Mouse (Mus musculus): ENCODE results near the gene Farp1.
"Not testable (repeated sequence)": the region's sequence is repeated elsewhere in the genome, so short reads cannot be mapped to it uniquely, and the experiment has no call there.

Gene Farp1

DNA sequence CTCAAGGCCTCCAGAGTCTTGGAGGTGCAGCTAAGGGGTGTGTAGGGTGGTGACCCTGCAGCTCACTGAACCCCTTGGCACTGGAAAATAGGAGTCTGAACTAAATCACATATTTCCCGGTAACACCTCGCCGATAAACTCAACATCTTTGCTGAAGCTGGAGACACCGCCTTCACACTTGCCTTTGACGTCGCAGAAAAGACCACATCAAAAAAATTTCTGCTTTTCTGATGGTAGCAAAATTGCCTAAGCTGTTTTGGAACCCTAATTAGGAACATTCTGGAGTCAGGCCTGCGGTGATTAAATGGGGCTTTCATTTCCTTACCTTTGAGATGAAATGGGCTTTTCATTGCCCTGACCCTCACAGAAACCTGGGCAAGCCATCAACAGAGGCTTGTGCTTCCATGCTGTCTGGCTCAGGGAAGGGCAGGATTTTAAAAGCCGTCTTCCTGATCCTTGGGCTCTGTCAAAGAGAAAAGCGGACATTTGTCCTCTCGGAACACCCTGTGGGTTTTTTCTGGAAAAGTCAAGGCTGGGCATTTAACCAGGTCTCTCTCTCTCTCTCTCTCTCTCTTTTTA is 72.8 kb downstream of the Farp1 start:
- no peak for DNase-seq

DNA sequence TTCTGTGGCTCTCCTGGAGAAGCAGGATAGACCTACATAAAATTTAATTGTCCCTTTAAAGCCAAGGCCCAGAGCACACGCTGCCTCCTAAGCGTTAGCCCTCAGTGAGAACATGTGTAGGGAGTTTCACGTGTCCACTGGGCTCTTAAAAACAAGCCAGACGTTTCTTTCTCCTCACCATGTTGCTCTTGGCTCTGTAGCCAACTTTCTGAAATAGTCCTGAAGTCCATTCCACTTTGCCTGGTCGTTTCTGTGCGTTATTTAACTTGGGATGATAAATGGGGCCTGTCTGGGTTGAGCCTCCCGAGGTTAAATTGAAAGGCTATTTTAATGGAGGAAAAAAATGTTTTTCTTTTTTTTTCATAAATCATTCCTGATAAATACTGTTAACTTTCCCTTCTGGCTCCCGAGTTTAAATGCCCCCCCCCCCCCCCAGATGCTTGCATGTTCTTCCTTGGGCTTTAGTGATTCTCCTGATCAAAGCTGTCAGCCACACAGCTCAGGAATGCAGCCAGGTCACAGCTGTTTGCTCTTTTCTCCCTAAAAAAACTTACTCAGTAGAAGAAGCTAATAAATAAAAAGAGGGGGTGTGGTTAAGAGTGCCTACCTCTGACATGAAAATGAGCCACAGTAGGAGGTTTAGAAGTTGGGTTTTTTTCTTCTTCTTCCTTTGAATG is 73.6 kb downstream of the Farp1 start:
- peak; percentile 72 for DNase-seq

DNA sequence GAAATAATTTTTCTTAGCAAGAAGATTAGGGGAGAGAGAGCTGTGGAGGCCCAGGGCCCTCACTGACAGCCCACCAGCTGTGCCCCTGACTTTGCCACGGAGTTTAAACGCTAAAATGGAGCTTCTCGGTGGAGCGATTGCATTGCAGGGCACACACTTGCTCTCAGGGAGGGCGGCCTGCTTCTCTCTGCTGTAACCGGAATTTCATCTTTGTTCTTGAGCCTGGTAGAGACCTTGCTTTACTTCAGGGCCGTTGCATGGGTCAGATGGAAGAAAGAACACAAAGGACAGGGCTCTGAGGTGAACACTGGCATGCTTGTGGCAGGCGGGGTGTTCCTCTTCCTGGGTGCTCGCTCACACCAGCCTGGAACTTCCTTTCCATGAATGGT is 74.1 kb downstream of the Farp1 start:
- DNase-seq: peak; percentile 36

DNA sequence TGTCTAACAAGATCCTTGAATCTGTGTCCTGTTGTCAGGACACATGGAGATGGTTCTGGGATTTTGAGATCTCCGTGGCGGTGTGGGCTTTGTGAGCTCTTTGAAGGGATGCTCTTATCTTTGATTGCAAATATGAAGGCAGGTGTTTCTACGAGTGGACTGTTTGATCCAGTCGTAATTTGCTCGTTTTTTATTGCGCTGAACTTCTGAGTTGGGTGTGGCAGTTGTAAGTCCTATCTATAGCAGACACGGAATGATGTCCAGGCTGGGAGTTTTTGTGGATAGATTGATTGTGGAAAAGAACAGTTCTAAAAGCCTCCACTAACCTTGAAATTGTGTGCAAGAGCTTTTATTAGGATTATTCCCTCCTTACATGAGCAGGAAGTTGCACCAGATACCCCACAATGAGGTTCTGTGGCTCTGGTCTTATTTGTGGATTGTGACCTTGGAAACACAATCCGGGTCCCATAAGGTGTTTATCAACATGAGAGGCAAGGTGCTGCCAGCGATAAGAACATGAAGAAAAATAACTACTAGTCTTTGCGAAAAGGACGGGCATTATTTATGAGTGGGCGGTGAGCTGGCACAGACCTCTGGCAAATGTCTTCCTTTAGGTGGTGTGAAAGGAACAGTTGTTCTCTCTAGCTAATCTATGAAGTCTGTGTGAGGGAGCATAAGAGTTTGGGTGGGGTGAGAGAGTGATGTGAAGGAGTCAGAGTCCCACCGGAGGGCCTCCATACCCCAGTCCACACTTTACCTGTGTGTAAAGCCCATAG is 75.7 kb downstream of the Farp1 start:
- no peak for DNase-seq

DNA sequence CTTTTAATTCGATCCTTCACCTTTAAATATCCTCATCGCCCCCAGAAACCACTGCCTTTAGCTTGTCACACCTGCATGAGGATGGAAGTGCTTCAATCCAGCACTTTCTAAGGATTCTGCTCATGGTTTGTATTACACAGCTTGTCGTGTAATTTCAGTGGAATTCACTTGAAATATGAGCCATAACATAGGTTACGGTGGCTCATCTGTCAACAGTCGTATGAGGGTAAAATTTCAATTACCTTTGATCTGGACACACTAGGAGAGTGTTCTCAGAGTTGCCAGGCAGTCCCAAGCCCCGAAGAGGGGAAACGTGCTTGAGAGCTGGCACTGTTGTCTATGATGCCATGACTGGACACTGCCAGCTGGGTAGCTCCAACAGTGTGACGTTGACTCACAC is 77.1 kb downstream of the Farp1 start:
- DNase-seq: no peak

DNA sequence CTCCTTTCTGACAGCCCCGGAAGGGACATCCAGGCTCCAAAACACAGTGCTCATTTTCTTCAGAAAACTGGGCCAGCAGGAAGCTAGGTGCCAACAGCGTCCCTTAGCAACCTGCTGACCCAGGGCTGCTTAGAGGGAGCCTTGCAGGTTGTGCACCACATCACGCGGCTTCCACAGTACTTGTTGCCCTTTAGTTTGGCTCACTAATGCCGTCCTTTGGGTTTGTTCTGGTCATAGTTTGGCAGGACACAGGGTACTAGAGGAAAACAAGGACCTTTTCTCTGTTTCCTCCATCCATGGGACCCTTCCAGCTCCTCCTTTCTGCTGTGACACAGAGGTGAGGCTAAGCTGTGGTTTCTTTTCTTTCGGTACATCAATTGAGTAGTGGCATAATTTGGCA is 78.8 kb downstream of the Farp1 start:
- no peak for DNase-seq

DNA sequence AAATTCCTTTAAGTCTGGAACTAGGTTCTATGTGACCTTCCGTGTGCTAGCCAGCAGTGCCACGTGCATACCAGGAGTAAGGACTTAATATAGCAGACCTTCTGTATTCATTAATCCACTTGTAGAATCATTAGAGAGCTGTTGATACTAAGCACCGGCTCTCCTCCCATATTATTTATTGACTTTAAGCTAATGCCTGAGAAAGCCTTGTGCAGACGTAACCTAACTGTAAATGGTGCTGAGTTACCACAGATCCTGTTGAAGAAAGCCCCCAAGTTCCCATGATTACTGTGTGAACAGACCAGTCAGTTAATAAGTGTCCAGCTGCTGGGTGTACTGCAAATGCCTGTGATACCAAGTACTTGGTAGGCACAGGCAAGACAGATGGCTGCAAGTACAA is 81.7 kb downstream of the Farp1 start:
- DNase-seq: peak; percentile 47

DNA sequence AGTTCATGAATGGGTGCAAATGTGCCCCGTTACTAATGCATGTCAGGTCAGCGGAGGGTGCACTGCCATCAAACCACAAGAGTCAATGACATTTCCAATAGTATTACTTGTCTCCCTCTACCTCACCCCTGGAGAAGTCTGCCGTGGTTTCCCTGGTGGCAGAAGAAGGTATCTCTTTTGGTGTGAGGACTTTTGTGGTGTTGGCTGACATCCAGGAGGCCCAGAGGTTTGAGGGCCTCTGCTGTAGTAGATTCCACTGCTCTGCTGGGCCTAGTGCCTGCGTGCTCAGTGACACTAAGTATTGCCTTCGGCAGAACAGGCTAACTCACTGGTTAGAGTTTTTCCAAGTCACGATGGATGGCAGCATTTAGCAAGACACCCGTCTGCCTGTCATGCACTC is 83.9 kb downstream of the Farp1 start:
- DNase-seq: no peak

DNA sequence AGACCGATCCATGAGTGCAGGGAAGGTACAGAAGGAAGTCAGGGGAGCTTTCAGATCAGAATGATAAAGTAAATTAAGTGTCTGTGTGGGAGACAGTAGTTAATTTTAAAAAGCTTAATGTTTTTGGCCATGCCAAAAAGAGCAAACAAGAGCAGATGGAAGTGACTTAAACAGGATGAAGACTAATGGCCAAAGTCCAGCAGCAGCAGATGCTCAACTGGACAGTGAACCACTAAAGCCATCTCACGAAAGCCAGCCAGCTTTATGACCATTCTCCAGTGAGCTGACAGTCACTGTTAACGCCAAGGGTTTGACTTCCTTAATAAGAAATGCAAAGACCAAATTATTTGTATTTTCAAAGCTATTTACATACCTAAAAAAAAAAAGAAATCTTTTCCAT is 86.7 kb downstream of the Farp1 start:
- DNase-seq: peak; percentile 76

DNA sequence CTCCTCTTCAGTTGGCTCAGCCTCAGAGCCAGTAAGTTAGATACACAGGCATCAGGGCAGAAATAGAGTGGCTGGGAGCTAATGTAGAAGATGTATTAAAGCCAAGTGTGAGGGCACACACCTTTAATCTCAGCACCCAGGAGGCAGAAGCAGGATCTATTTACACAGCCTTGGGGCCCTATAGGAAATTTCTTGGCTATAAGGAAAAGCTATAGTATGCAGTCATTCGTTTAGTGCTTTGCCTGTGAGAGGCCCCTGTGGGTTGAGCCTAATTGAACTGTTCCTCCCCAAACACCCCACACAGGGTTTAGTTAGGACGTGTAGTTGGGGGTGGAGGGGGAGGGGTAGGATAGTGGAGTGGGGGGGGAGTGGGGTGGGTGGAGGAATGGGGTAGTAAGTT is 87.9 kb downstream of the Farp1 start:
- DNase-seq: no peak

DNA sequence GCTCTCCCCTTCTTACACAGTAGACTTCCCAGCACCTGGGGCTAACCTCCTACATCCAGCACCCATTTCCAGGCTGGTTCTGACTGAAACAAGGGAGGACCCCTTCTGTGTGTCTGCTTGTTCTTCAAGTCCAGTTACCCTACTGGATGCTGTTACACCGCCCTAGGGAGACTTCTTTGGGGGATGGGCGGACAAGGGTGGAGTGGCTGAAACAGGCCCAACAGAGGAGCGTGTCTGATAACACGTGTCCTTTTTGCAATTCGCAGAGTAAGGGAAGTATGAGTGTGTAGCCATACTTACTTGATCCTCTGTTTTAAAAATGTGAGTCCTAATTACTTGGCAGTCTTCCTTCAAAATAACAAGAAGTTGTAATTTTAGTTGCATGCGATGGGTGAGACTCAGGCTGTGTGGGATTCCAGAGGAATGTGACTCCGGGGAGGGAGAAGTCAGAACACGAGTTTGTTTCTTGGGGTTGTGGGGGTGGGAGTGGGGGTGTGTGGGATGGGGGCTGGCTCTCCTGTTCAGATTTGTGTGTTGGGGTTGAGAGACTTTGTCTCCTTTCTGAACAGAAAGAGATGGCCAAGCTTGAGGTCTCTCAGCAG is 89.5 kb downstream of the Farp1 start:
- DNase-seq: peak; percentile 41

DNA sequence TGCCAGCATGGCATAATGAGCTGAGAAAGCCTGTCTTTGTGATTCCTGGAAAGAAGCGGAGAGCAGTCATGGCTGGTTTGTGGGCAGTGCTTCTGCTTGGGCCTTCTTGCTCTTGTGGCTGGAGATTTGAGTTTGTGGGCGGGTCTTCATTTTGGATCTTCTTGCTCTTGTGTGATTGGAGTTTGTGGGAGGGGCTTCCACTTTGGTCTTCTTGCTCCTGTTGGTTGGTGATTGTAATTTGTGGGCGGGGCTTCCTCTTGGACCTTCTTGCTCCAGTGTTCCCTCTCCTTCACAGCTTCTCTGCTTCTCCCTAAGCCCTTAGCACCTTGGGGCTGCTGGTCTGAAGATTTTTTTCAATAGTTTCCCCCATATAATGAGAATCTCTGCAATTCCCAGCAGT is 90.7 kb downstream of the Farp1 start:
- no peak for DNase-seq

DNA sequence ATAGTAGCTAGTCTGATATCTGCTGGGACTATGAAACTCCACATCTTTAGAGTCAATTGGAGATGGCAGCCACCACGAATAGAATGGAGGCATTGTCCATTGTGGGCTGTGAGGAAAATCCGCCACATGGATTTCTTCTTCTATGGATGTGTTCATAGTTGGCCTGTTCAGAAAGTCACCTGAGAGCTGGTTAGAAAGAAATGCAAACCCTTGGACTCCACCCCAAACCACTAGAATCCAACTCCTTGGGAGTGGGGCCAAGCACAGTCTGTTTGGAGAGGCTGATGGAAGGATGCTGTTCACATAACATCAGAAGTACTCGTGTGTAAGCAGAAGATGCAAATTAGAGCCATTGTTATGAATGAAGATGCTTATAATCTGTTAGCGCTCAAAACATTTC is 91.3 kb downstream of the Farp1 start:
- no peak for DNase-seq

DNA sequence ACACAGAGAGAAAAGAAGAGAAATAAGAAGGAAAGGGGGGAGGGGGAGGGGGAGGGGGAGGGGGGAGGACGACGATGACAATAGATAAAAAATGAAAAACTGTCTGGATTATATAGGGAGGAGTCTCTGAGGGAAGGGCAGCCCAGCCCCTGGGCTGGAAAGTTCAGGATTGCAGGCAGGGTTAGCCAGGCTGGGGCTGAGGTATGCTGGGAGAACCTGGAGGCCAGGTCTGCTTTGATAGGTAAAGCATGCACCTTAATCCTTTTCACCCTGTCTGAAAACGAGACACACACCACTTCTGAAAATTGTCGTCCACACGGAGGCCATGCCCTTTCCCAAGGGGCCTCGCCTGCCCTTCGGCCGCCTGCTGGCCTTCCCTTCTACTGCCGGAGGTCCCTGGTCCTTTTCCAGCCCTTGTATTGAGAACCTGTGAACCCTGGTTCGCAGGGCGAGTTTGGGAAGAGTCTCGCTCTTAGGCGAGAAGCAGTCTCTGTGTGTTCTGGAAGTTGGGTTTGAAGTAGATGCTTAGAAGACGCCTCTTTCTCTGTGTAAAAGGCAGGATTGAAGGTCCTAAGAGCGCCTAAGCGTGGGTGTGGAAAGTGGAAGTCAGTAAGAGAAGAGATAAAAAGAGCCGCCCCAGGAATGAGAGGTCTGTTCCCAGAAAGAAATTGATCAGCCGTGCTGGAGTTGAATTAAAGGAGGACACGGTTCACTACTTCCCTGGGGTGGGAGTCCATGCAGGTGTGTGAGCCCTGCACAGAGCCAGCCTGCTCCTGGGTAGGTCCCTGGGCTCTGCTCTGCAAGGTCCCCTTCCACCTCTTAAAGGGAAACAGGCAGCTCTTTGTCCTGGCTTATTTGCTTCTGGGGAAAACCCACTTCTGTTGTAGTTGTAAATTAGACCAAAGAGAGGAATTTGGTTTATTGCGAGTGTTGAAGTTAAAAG is 94.1 kb downstream of the Farp1 start:
- peak; percentile 43 for DNase-seq

DNA sequence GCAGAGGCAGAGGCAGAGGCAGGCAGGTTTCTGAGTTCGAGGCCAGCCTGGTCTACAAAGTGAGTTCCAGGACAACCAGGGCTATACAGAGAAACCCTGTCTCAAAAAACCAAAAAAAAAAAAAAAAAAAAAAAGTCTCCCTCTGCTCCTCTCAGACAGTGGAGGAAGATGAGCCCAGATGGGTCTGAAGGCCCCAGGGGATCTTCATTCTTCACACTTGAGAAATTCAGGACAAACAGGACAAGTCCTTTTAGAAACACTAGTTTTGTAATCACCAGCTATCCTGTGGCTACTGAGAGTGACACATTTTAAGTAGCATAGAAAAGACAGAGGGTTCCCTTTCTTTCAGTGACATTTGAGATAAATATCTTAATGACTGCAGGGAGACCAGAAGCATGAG is 95.4 kb downstream of the Farp1 start:
- not testable (repeated sequence) for DNase-seq

DNA sequence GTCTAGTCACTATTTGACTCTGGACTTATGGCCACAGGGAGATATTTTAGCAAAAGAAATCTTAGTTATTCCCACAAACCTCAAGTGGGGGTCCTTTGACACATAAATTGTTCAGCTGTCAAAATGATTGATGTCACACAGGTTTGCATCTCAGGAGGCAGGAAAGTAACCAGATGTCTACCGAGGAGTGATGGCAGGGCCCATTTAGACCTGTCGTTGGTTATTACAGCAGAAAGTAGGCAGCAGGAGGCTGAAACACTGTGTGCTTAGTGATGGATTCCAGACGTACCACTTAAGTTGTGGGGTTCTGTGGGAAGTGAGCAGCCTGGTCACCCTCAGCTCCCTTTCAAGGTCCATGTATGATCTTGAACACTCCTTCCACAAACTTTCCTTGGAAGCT is 99.4 kb downstream of the Farp1 start:
- DNase-seq: no peak

DNA sequence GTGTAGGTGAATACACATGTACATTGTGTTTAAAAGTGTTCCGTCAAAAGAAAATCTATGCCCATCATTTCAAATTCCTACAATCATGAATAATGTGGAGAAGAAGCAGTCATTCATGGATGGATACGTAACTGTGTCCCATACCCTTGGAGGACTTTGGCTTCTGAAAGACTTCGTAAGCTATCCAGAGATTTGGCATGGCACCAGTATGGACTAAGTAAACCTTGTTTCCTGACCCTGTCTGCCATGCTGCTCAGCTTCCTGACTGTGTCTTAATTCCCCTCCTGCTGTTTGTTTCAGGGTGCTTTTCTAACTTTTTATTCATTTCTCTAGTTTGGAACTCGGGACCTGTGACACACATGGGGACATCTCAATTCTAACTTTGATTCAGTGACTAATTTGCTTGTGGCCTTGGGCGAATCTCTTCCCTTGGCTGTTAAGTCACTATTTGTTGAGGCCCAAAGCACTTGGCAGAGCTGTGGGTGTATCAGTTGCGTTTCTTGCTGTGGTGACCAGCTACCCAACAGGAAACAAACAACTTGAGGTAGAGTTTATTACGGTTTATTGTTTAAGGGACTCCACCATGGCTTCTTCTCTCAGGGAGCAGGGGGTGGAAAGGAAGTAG is 108.9 kb downstream of the Farp1 start:
- DNase-seq: no peak

DNA sequence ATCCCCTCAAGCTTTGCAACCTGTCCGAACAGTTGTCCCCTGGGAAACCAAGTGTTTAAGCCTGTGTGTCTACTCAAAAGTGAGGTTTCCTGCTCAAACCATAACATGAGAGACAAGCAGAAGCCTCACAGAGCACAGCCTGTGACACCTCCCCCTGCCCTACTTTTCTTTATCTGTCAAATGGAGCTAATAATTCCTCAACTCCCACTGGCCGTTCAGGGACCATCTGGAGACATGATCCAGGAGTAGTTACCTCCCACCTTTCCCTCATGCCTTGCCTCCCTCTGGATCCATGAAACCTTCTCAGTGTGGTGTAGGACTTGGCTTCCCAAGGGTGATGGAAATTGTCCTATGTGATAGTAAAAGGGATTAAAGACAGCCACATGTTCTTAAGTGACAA is 109.5 kb downstream of the Farp1 start:
- DNase-seq: no peak

DNA sequence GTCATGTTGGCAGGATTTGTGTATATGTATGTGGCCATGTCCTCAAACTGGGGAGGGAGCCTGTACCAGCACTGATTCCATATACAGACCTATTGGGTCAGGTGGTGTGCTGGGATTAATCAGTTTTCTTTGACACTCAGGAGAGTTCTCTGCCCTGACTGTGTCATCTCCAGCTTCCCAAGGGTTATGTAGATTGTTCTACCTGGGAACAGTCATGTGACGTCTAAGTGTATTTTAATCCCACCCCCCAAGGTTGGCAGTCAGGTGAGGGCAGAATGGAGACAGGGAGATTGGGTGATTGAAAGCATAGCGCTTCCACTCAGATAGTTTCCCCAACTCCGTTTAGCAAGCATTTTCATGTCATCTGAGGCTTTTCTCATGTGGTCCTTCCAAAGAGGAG is 110.3 kb downstream of the Farp1 start:
- no peak for DNase-seq

DNA sequence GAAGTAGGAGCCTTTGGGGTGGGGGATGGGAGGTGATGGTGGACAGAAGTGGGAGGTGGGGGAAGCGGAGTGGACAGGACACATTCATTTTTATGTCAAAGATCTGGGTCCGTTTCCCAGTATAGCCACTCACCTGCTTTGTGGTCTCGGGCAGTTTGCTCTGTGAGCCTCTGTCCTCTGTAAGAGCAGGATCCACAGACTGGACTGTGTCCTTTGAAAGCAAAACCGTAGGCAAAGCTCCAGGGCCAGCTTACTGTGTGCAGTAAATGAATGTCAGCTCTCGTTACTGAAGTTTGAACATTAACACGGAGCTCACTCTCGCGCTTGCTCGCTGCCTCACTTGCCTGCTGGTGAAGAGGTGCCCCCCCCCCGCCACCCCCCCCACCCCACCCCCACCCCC is 110.7 kb downstream of the Farp1 start:
- DNase-seq: peak; percentile 79

DNA sequence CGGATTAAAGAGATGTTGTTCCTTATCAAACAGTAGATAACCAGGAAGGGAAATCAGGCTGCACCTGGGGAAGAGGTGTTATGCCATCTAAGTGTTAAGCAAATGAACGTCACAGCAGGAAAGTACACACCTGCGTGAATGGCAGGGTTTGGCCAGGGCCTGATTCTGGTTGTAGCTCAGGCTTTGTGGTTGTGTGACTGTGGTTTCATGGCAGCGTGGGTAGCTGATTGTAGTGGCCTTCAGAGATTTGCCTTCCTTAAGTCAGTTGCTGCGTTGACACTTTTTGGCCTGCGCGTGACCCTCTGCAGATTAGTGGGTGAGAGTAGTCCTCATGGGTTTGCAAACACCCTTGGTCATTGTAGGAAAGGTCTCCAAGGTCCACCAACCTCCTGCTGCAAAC is 111.2 kb downstream of the Farp1 start:
- no peak for DNase-seq

DNA sequence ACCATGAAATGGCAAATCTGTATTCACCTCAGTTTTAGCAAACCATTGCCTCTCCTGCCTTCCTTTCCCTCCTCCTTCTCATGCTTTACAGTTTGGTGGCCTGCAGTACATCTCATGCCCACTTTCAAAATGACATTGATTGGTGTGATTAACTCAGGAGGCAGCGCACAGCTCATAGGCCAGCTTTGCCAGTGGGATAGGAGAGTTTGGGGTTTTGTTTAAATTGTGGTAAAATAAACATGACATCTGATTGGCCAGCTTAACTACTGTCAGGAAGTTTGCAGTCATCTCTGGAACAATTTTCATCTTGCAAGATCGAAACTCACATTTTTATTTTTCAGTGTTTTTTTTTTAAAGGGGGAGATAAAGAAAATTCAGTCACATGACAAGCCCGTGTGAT is 112.0 kb downstream of the Farp1 start:
- no peak for DNase-seq

Data from kidney, postnatal 10 days (tissue).